Mouse (Mus musculus): Measurements from ENCODE around the gene Gm17190. TPM values are rescaled to one million over a fixed set of nuclear protein-coding genes. Genes with fewer than 3 reads are reported as not detected.
A peak's percentile ranks its signal among the peaks of the same experiment; 100 is the strongest.
"Not testable (repeated sequence)": the region's sequence is repeated elsewhere in the genome, so short reads cannot be mapped to it uniquely, and the experiment has no call there.

Gm17190 gene
- total RNA-seq (2022) = not detected

DNA sequence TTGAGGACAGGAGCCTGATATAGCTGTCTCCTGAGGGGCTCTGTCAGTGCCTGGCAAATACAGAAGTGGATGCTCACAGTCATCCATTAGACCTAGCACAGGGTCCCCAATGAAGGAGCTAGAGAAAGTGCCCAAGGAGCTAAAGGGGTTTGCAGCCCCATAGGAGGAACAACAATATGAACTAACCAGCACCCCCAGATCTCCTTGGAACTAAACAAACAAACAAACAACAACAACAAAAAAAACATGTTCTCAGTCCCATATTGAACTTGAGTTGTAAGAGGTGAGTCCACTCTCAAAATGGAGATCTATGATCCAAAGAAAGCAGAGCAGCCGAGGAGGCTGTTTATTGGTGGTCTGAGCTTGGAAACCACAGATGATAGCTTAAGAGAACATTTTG, at the start of gene Gm17190:
Gene Gm17190, plus strand, starts transcription at position 301 of the 400 bp plus-strand sequence.
- not testable (repeated sequence) for DNase-seq

GRCm38 (mm10) chr13:96039536-96039935, 42.3 kb upstream of the Gm17190 start:
- no peak for DNase-seq

- DNase-seq = no peak
These were observed 41.4 kb upstream of the Gm17190 start for GRCm38 (mm10) chr13:96040275-96041042.

DNA sequence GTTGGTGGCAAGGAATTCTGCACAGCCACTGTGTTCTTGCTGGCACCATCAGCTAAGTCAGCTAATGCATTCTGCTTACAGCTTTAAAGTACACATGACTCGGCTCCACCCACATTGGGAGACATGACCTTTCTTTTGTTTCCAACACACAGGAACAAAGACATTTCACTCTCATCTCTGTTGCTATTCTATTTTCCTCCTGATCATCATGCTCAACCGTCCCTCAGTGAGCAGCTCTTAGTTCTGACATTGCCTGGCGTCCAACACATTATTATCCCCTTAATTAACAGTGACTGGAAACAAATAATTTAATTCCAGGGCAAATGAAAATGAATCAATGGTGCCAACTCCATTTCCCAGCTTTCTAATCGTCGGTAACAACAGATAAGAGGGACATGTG, 36.5 kb upstream of the Gm17190 start:
- DNase-seq = no peak

DNA sequence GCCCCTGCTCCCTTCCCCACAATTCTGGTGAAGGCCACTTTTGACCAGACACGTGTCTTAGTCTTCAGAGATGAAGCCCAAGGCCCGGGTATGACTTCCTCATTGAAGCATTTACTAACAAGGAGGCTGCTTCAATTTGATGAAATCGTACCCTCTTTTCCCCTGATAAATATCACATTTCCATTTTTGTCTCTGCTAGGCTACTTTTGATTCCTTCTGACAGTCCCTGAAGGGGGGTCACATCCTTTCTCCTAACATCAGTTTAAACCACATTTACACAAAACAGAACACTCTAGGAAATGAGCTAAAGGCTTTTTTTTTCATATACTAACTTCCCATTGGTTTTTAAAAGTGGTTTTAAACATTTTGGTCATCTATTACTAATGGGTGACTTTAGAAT, 29.1 kb upstream of the Gm17190 start:
- no peak for DNase-seq

- no peak for DNase-seq
These were observed 8.3 kb upstream of the Gm17190 start for GRCm38 (mm10) chr13:96073555-96073954.

- not testable (repeated sequence) for DNase-seq
These were observed 578 bp upstream of the Gm17190 start, which contains the start of gene Gm20075 for GRCm38 (mm10) chr13:96081276-96081675. Gm20075 (minus strand) TSS chr13:96081376.

DNA sequence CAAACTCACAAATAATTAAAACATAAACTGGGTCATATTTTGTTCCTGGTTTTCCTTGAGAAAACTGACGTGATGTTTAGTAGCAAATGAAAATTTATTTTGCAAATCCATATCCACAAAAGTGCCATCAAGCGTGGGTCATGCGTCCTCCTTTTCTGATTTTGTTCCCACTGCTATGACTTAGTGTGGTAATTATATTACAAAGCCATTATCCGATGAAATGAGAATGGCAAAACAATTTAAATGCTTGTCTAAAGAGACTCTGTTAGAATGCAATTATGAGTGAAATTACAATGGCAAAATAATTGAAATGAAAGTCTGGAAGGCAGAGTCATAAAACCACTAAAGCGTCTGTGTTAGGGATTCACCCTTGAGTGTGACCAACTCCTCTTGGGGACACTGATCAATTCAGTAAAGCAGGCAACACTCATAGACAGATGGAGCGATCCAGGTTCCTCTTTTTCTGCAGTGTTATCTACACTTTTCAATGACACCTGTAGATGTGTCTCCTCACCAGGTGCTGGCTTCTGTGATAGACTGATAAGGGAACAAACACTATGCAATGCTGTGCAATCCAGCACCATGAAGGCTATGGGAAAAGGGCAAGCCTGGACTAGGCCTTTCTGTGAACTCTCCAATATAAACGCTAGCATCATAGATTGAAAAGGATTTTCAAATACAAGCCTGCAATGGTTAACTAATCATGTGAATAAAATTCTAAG, 3.9 kb downstream of the Gm17190 start:
- DNase-seq = no peak

- no peak for DNase-seq
These were observed 9.1 kb downstream of the Gm17190 start for GRCm38 (mm10) chr13:96090929-96091328.

DNA sequence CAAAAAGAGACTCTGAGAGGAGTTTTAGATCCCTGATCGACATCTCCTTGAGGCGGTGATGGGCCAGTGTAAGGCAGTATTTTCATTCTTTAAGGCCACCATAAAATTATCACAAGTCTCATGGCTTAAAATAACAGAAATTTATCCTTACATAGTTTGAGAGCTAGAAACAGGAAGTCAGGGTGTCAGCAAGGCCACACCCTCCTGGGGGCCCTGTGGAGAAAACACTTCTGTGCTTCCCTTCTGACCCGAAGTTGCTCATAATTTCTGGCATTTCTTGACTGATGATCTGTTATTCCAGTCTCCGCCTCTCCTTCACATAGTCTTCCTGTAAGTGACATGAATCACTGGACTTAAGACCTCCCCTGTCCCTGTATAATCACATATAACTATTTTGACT, 24.5 kb downstream of the Gm17190 start:
- DNase-seq = no peak

GRCm38 (mm10) chr13:96110767-96111166, 28.9 kb downstream of the Gm17190 start:
- no peak for DNase-seq

DNA sequence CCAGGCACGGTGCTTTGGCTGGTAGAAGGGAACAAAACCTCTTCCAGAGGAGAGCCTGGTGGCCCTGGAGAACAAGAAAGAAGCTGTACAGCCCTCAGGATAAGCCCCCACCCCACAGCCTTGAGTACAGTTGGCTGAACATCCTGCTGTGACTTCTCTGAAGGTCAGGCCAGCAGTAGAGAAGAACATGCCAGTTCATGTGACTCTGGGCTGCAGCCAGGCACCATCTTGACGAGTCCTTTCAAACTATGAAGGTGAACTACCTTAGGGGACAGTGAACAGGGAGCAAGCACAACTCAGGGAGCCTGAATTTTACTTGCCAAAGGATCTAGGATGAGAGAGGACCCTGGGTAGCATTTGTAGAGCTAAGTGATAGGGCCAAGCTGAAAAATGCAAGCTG, 30.9 kb downstream of the Gm17190 start:
- no peak for DNase-seq

DNA sequence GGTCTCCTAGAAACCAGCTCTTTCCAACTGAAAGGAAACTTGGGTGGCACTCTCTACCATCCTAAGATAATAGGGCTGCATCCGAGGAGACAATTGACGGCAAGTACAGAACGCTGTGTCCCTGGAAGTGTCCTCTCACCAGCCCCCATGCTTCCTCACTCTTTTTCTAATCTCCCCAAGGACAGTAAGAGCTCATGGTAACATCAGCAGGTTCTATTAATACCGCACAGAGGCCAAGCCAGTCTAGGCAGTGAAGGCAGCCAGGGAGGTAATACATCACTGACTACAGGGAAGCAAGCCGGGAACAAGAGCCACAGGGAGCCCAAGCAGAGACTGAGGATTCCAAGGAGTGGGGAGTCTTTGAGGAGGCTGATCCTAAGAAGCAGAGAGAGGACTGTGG, 43.2 kb downstream of the Gm17190 start:
- peak; percentile 20 for DNase-seq

DNA sequence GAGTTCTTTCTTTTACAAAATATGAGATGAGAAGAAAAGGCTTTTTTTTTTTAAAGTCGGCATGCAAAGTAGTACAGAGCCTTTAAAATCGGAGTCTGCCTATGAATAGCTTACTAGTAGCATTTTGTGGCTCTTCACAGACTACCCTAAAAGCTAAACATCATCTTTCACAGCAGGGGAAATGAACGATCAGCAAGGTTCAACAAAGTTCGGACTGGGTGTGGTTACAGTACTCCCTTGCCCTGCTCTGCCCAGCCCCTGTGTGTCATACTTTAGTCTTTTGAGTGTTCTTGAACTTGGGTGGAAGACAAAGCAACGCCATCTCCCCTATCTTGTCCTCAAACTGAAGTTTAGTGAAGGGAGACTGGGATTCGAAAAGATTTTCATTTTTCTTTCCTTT, 44.8 kb downstream of the Gm17190 start:
- no peak for DNase-seq

GRCm38 (mm10) chr13:96129081-96129480, 47.2 kb downstream of the Gm17190 start:
- DNase-seq = no peak

- no peak for DNase-seq
These were observed 49.2 kb downstream of the Gm17190 start for GRCm38 (mm10) chr13:96131050-96131449.

- no peak for DNase-seq
These were observed 50.1 kb downstream of the Gm17190 start for GRCm38 (mm10) chr13:96131911-96132310.

DNA sequence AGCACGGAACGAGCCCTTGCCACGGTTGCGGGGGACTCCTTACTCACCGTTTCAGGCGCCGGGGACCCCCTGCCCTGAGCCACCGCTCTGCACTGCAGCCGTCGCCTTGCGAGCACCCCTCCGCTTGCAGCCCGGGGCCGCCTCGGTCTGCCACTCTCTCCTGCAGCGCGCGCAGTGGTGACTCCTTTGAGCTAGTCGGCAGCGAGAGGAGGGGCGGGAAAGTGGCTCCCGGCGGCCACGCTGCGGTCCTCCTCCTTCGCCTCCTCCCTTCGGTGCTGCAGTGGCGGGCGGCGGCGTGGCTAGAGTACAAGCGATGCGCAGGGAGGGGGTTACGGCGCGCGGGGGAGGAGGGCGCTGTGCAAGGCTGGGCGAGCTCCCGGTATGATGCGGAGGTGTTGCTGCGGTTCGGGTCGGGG, 50.6 kb downstream of the Gm17190 start, which contains the start of gene Sv2c:
Gene Sv2c, minus strand, starts transcription at position 177 of the 416 bp plus-strand sequence.
- peak; percentile 4 for DNase-seq

Other genes with a start within 250 kb of the Gm17190 start
- gene Iqgap2, start 190.1 kb upstream of the Gm17190 start, total RNA-seq (2022) = 100 to 1,000 TPM; 141 to 294 (median 213) TPM
- 10 to 100 TPM; 19.2 to 28.5 (median 26.0) TPM for gene Gm20075, start 678 bp upstream of the Gm17190 start, total RNA-seq (2022)
- gene Sv2c, start 50.5 kb downstream of the Gm17190 start, total RNA-seq (2022) = 1 to 10 TPM in 2 of 4 experiments, under 1 TPM in 2; 0.64 to 1.4 (median 0.93) TPM

Data from adrenal gland, adult 8-10 months (tissue).